Mouse (Mus musculus) olfactory bulb, adult 2 months (tissue): Measurements from ENCODE around the gene Itsn2.

Experiments used
- CTCF ChIP-seq: fragments of 200-500 bp; IDR thresholded peaks from 2 replicates; pipeline ENCODE4 v1.5.1; 2012; ENCODE audit warnings: low read depth, mild to moderate bottlenecking, low read length, moderate library complexity; ENCODE audit not compliant: insufficient read depth
- POLR2A ChIP-seq: fragments of 200-500 bp; IDR thresholded peaks from 2 replicates; pipeline ENCODE4 v1.6.1; 2012; ENCODE audit warnings: mild to moderate bottlenecking, low read depth, low read length, moderate library complexity; ENCODE audit not compliant: insufficient read depth

GRCm38 (mm10) chr12:4614722-4615121 is 22.3 kb downstream of the Itsn2 start:
- TF ChIP-seq CTCF = no peak
- no peak for TF ChIP-seq POLR2A
